Mouse (Mus musculus) layer of hippocampus, adult 8-10 months (tissue): Measurements from ENCODE around the gene Tnfrsf14. TPM values are rescaled to one million over a fixed set of nuclear protein-coding genes. Genes with fewer than 3 reads are reported as not detected.

Experiments
- DNase-seq, 2 experiments: peaks; one replicate each; pipeline ENCODE4 v3.0.0; 2022; ENCODE audit warnings: low spot score in 2 of 2
- total RNA-seq, 4 experiments: library from RNA; stranded (reverse); gene quantifications; 2 replicates each; pipeline ENCODE4 v1.2.4; 2022

Tnfrsf14 gene
- total RNA-seq, 4 experiments from 2014 or later, result 1.6 to 5.2 (median 3.8) TPM

- DNase-seq, result no peak
Measured at GRCm38 (mm10) chr4:154882014-154882659, 46.2 kb downstream of the Tnfrsf14 start.

- no peak for DNase-seq
Measured at GRCm38 (mm10) chr4:154880730-154881129, 47.6 kb downstream of the Tnfrsf14 start.

GRCm38 (mm10) chr4:154877864-154878548, 50.4 kb downstream of the Tnfrsf14 start:
- peak; percentile 85 to 90 for DNase-seq

- DNase-seq, result no peak
Measured at GRCm38 (mm10) chr4:154873186-154873585, 55.2 kb downstream of the Tnfrsf14 start.

Other genes with a start within 250 kb of the Tnfrsf14 start
- 1 to 10 TPM; 2.2 to 3.3 (median 2.8) TPM for gene Ttc34, start 91.1 kb downstream of the Tnfrsf14 start, total RNA-seq
- under 1 TPM; 0.25 to 0.73 (median 0.41) TPM for gene Mmel1, start 59.0 kb downstream of the Tnfrsf14 start, total RNA-seq
- gene Fam213b, start 29.4 kb downstream of the Tnfrsf14 start, total RNA-seq, result 10 to 100 TPM; 49.5 to 59.8 (median 57.0) TPM
- gene Hes5, start 32.4 kb upstream of the Tnfrsf14 start, total RNA-seq, result 10 to 100 TPM; 15.1 to 33.7 (median 22.6) TPM
- gene Pank4, start 35.6 kb upstream of the Tnfrsf14 start, total RNA-seq, result 10 to 100 TPM; 34.4 to 46.8 (median 42.3) TPM
- gene Plch2, start 128.2 kb upstream of the Tnfrsf14 start, total RNA-seq, result 100 to 1,000 TPM in 1 of 4 experiments, 10 to 100 TPM in 3; 85.1 to 110 (median 94.9) TPM
- 10 to 100 TPM; 18.2 to 25.4 (median 21.9) TPM for gene Pex10, start 138.5 kb upstream of the Tnfrsf14 start, total RNA-seq
- 10 to 100 TPM; 57.4 to 63.2 (median 60.8) TPM for gene Rer1, start 157.8 kb upstream of the Tnfrsf14 start, total RNA-seq
- gene Morn1, start 158.0 kb upstream of the Tnfrsf14 start, total RNA-seq, result 10 to 100 TPM; 11.5 to 19.0 (median 16.4) TPM